Mouse (Mus musculus): ENCODE measurements at regions not wholly inside any gene's neighbourhood (a gene's known extent, or its start where the extent isn't known, plus 50 kb on each side); places are given as distances from the start of the nearest gene placed in this dataset.

- Histone ChIP-seq H3K36me3 (ENCODE audit: control insufficient read depth in 1 of 2, insufficient read depth in 2 of 2, low read length in 2 of 2) (no peaks in the 10 kb centered on the region), H3K79me2 (ENCODE audit: control insufficient read depth, insufficient read depth, low read length, poor library complexity) (no peaks in the 10 kb centered on the region), H3K27me3 (ENCODE audit: control insufficient read depth in 1 of 2, insufficient read depth in 2 of 2, low read length in 2 of 2) (no peaks in the 10 kb centered on the region), H3K27ac (ENCODE audit: control insufficient read depth, low read depth, low read length) (no peak overlapping the region), H3K9me3 (replicated peaks; ENCODE audit: insufficient read depth, low read length) (no peaks in the 10 kb centered on the region), H3K9ac (ENCODE audit: control insufficient read depth, low read depth, low read length, poor library complexity, severe bottlenecking) (no peak overlapping the region), H3K4me1 (ENCODE audit: control insufficient read depth in 1 of 2, insufficient read depth in 2 of 2, low read length in 2 of 2) (no peaks in the 10 kb centered on the region), H3K4me3 (ENCODE audit: control insufficient read depth in 1 of 2, insufficient read depth in 1 of 2, low read depth in 2 of 2, low read length in 2 of 2) (no peak overlapping the region)
- DNase-seq (ENCODE audit: low read depth, low spot score): no peak
- TF ChIP-seq CHD1 (IDR thresholded peaks at IDR 0.05; ENCODE audit: low read depth, low read length) (no peak), NRF1 (IDR thresholded peaks at IDR 0.05; ENCODE audit: insufficient read depth, low read depth, low read length, poor library complexity, severe bottlenecking) (no peak), MEF2A (IDR thresholded peaks at IDR 0.05; ENCODE audit: extremely low read depth, insufficient replicate concordance, low read depth, low read length, poor library complexity, severe bottlenecking) (no peak), MXI1 (IDR thresholded peaks at IDR 0.05; ENCODE audit: low read depth, low read length) (no peak), E2F4 (IDR thresholded peaks at IDR 0.05; ENCODE audit: borderline replicate concordance, low read depth, low read length) (no peak), SMC3 (IDR thresholded peaks at IDR 0.05; ENCODE audit: low read depth, low read length) (no peak), KAT2A (conservative IDR thresholded peaks at IDR 0.05; ENCODE audit: low read depth, low read length) (no peak), MYB (IDR thresholded peaks at IDR 0.05; ENCODE audit: low read depth, low read length) (no peak), TBP (IDR thresholded peaks at IDR 0.05; ENCODE audit: low read depth, low read length) (no peak), POLR2AphosphoS5 (IDR thresholded peaks at IDR 0.05; ENCODE audit: borderline replicate concordance, low read depth, low read length) (no peak), HCFC1 (IDR thresholded peaks at IDR 0.05; ENCODE audit: low read depth, low read length) (no peak), MAFK (IDR thresholded peaks at IDR 0.05; ENCODE audit: borderline replicate concordance, low read depth, low read length) (no peak), BHLHE40 (IDR thresholded peaks at IDR 0.05; ENCODE audit: borderline replicate concordance, low read depth, low read length) (no peak), MAX (IDR thresholded peaks at IDR 0.05; ENCODE audit: low read length) (no peak), CHD2 (IDR thresholded peaks at IDR 0.05; ENCODE audit: low read length) (no peak), ZMIZ1 (IDR thresholded peaks at IDR 0.05; ENCODE audit: low read depth, low read length) (no peak)
These were observed 450.9 kb downstream of the Tns1 start for GRCm38 (mm10) chr1:73673191-73673850.

DNA sequence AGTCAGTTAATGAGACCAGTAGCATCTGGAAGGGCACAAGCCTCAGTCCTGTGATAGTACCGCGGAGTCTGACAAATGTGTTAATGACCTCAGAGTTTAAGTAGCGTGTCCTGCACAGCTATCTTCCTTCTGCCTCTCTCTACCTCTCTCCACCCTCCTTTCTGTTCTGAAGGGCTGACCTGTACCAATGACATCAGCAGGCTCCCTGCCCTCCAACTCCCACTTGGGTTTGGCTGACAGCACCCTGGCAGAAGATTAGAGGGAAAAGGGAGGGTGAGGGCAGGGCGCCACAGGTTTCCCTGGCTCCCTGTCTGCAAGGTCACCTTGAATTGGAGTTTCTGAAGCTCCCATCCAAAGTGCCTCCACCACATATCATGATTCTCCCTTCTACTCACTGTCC lies 452.0 kb downstream of the Tns1 start:
- H3K79me2 ChIP-seq (ENCODE audit: control insufficient read depth, insufficient read depth, low read length, poor library complexity): no peaks in the 10 kb centered on the region
- H3K9ac ChIP-seq (ENCODE audit: control insufficient read depth, low read depth, low read length, poor library complexity, severe bottlenecking): no peak overlapping the region
- DNase-seq (ENCODE audit: low read depth, low spot score): no peak
- H3K36me3 ChIP-seq (ENCODE audit: control insufficient read depth in 1 of 2, insufficient read depth in 2 of 2, low read length in 2 of 2): no peaks in the 10 kb centered on the region
- H3K9me3 ChIP-seq (replicated peaks; ENCODE audit: insufficient read depth, low read length): no peaks in the 10 kb centered on the region
- H3K4me3 ChIP-seq (ENCODE audit: control insufficient read depth in 1 of 2, insufficient read depth in 1 of 2, low read depth in 2 of 2, low read length in 2 of 2): no peak overlapping the region
- no peaks in the 10 kb centered on the region for H3K4me1 ChIP-seq (ENCODE audit: control insufficient read depth in 1 of 2, insufficient read depth in 2 of 2, low read length in 2 of 2)
- TF ChIP-seq ZNF384 (IDR thresholded peaks at IDR 0.05; ENCODE audit: low read depth, low read length): no peak
- no peak overlapping the region for H3K27ac ChIP-seq (ENCODE audit: control insufficient read depth, low read depth, low read length)
- H3K27me3 ChIP-seq (ENCODE audit: control insufficient read depth in 1 of 2, insufficient read depth in 2 of 2, low read length in 2 of 2): no peaks in the 10 kb centered on the region
